Mouse (Mus musculus) liver, embryonic 14.5 days (tissue): ENCODE results near the gene Arhgap24.

Experiments used
- CTCF ChIP-seq: IDR thresholded peaks from 2 replicates; pipeline ENCODE4 v1.5.1; 2016; ENCODE audit warnings: antibody characterized with exemption, low read depth, control low read depth
- EP300 ChIP-seq: IDR thresholded peaks from 2 replicates; pipeline ENCODE4 v1.6.1; 2016; ENCODE audit warnings: antibody characterized with exemption, low read depth

DNA sequence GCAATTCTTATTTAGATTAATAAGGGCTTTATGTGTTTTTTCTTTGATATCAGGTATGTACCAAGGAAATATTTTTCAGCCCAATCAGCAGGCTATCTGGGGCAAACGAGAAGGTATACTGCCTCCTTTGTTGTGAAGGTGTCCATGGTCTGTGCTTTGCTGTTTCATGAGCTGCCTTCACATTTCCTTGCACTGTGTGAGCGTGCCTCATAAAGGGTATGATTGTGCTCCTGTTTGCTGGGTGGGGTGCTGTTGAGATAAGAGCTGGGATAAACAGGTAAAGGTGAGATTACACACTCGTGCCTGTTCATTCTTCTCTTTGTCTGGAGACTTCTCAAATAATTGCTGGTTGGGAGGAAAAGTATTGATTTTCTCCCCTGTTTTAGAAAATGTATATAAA is 320.3 kb downstream of the Arhgap24 start:
- TF ChIP-seq EP300 (no peak), CTCF (no peak)
